29 mouse cellular contexts compared by ENCODE assay signal in genomic region chr9:119205756-119206155, GRCm38 (mm10). TPM values are rescaled to one million over a fixed set of nuclear protein-coding genes. Genes with fewer than 3 reads are reported as not detected.
"Had no signal": no experiment of that assay in that cellular context is flagged by ENCODE, and none has a peak within 500 bp of the region (broad histone marks: within the 10 kb centered on the region; RNA-seq: fewer than 3 reads in every experiment).

No protein-coding gene starts in this region.

- H3K4me3 ChIP-seq: gastrocnemius, adult 2 months; heart, adult 2 months; heart, embryonic 13.5 days; heart, embryonic 15.5 days; hindbrain, embryonic 10.5 days; hindbrain, embryonic 12.5 days; intestine, embryonic 15.5 days; layer of hippocampus, adult 2 months; left cerebral cortex, adult 2 months; limb, embryonic 10.5 days; limb, embryonic 12.5 days; liver, embryonic 13.5 days; liver, embryonic 15.5 days had no signal

- ATAC-seq: forebrain, embryonic 16.5 days; hindbrain, embryonic 16.5 days; inflammation-experienced regulatory T-cells, adult 6 months; intestine, embryonic 15.5 days; intestine, postnatal 0 days; liver, postnatal 0 days had no signal

- H3K36me3 ChIP-seq: heart, embryonic 13.5 days; heart, embryonic 15.5 days; hindbrain, embryonic 10.5 days; hindbrain, embryonic 12.5 days; intestine, embryonic 15.5 days; limb, embryonic 10.5 days; limb, embryonic 12.5 days; liver, embryonic 13.5 days; liver, embryonic 15.5 days had no signal

- H3K27me3 ChIP-seq: heart, embryonic 13.5 days; heart, embryonic 15.5 days; hindbrain, embryonic 12.5 days; intestine, embryonic 15.5 days; limb, embryonic 12.5 days; liver, embryonic 13.5 days; liver, embryonic 15.5 days had no signal

- H3K27ac ChIP-seq: gastrocnemius, adult 2 months; heart, adult 2 months; heart, embryonic 13.5 days; heart, embryonic 15.5 days; hindbrain, embryonic 10.5 days; hindbrain, embryonic 12.5 days; hindbrain, embryonic 14.5 days; intestine, embryonic 15.5 days; kidney, postnatal 0 days; layer of hippocampus, adult 2 months; left cerebral cortex, adult 2 months; limb, embryonic 10.5 days; limb, embryonic 12.5 days; liver, embryonic 13.5 days; liver, embryonic 15.5 days had no signal

- H3K4me1 ChIP-seq: heart, embryonic 13.5 days; heart, embryonic 15.5 days; hindbrain, embryonic 10.5 days; hindbrain, embryonic 12.5 days; intestine, embryonic 15.5 days; limb, embryonic 10.5 days; limb, embryonic 12.5 days; liver, embryonic 13.5 days; liver, embryonic 15.5 days had no signal

- DNase-seq: gastrocnemius, adult 2 months; gastrocnemius, postnatal 10 days; gastrocnemius, postnatal 25 days; heart, adult 2 months; heart, postnatal 14 days; heart, postnatal 4 days; liver; liver, embryonic 13.5 days; liver, postnatal 0 days had no signal

- H3K9ac ChIP-seq: heart, embryonic 13.5 days; heart, embryonic 15.5 days; hindbrain, embryonic 12.5 days; hindbrain, embryonic 14.5 days; intestine, embryonic 15.5 days; limb, embryonic 12.5 days; liver, embryonic 13.5 days; liver, embryonic 15.5 days; liver, postnatal 0 days had no signal

- H3K9me3 ChIP-seq: intestine, embryonic 15.5 days; limb, embryonic 10.5 days; liver, embryonic 13.5 days; liver, embryonic 15.5 days had no signal

- H3K4me2 ChIP-seq: heart, embryonic 11.5 days; heart, embryonic 13.5 days; heart, embryonic 15.5 days; hindbrain, embryonic 12.5 days; hindbrain, embryonic 14.5 days; intestine, embryonic 15.5 days; limb, embryonic 12.5 days; liver, embryonic 11.5 days; liver, embryonic 13.5 days; liver, embryonic 15.5 days had no signal

RNA-seq across cellular contexts. Expression of gene Slc22a13, which starts 3.1 kb away (rescaled TPM):
- polyA plus RNA-seq: frontal cortex, adult 2 months; heart, embryonic 11.5 days; heart, embryonic 13.5 days; heart, embryonic 15.5 days; heart, postnatal 0 days; hindbrain, embryonic 10.5 days; hindbrain, embryonic 14.5 days; hindbrain, embryonic 16.5 days; inflammation-experienced regulatory T-cells, adult 6 months; intestine, embryonic 15.5 days; intestine, postnatal 0 days; limb, embryonic 10.5 days; limb, embryonic 12.5 days; liver, embryonic 11.5 days; liver, embryonic 13.5 days; liver, embryonic 15.5 days; liver, postnatal 0 days had no signal

RNA-seq across cellular contexts. Expression of gene Gm47289, which starts 46.8 kb away (rescaled TPM):
- polyA plus RNA-seq: forebrain, embryonic 16.5 days; frontal cortex, adult 2 months; heart, adult 2 months; heart, embryonic 11.5 days; heart, embryonic 15.5 days; heart, postnatal 0 days; hindbrain, embryonic 10.5 days; hindbrain, embryonic 12.5 days; hindbrain, embryonic 14.5 days; hindbrain, embryonic 16.5 days; inflammation-experienced regulatory T-cells, adult 6 months; intestine, embryonic 15.5 days; intestine, postnatal 0 days; kidney, postnatal 0 days; limb, embryonic 10.5 days; limb, embryonic 12.5 days; liver, embryonic 11.5 days; liver, embryonic 13.5 days; liver, embryonic 15.5 days; liver, postnatal 0 days had no signal

RNA-seq across cellular contexts. Expression of gene Acaa1b, which starts 48.9 kb away (rescaled TPM):
- polyA plus RNA-seq: inflammation-experienced regulatory T-cells, adult 6 months had no signal
